Mouse (Mus musculus) erythroblast, embryonic 14.5 days (primary cell): Measurements from ENCODE around the gene 4930522H14Rik.

ENCODE experiments used
- GATA1 ChIP-seq: IDR thresholded peaks from 2 replicates; pipeline ENCODE4 v1.6.1; 2012; ENCODE audit warnings: low read length, inconsistent platforms, mixed read lengths
- TAL1 ChIP-seq: IDR thresholded peaks from 3 replicates; pipeline ENCODE4 v1.6.1; 2012; ENCODE audit warnings: low read length, inconsistent platforms, mixed read lengths

DNA sequence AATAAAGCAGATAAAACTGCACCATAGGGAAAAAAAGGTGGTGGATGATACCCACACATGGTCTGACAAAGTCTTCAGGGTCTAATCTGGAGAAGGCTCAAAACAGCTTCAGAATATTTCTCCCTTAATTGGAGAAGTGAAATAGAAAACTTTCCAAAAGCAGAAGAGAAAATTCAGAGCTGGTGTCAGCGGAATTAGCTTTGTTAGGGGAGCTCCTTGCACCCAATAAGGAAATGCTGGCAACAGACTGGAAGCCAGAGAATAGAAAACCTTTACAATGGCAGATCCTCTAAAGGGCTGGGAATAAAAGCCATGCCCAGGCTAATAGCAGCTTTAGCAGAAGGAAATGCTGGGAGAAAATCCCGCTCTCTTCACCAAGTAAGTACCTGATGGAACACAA lies 15.4 kb upstream of the 4930522H14Rik start:
- no peak for TF ChIP-seq TAL1
- no peak for TF ChIP-seq GATA1
